Mouse (Mus musculus) adrenal gland, adult 8-10 months (tissue): ENCODE measurements at regions not wholly inside any gene's neighbourhood (a gene's known extent, or its start where the extent isn't known, plus 50 kb on each side); places are given as distances from the start of the nearest gene placed in this dataset.
"Not testable (repeated sequence)": the region's sequence is repeated elsewhere in the genome, so short reads cannot be mapped to it uniquely, and the experiment has no call there.

Experiments
- DNase-seq: peaks from one replicate; pipeline ENCODE4 v3.0.0; 2022

DNA sequence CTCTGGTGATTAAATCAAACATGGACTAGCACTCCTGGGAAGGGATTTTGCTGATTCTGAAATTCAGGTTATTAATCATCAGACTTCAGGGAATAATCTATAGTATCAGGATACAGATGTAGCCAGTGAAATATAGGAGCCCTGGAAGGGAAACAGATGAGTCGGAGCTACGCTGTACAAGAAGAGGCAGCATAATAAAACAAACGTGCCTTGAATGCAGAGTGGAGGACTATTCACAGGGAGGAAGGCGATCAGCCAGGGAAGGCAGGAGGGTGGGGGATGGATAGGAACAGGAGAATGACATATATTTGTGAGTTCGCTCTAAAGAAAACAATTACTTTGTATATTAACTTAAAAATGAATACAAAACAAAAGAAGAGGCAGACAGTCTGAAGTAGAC, 286.6 kb upstream of the Got2 start:
- no peak for DNase-seq

DNA sequence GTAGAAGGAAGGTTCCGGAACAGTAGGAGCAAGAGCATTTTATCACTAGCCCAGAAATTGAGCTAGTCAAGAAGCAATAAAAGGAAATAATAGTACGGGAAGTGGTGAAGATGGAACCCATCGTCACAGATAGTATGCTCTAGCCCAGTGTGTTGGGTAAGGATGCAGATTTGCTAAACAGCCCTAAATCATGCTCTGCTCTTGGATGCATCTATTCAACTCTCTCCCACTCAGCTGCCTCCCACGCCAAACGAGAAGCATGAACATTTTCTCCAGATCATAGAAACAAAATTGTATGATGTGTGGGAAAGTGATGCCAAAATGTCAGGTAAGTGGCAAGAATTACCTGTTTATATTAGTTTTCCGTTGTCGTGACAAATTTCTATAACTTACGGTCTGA, 276.6 kb upstream of the Got2 start:
- no peak for DNase-seq

DNA sequence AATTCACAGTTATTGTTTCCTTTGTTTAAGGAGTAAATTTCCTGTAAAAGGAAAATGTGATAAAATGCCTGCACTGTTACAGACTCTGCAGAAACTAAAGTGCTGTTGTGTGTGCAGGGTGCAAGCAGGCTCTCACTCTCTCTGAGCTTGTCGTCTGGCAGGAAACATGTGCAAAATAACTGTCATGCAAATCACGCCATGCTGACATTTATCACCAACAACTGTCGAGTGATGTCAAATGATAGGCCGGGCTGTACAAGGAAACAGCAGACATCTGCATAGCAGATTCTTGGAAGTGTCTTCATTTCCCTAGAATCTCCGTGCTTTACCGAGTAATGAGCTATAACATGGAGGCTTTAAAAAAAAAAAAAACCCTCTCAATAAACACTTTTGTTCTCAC, 271.6 kb upstream of the Got2 start:
- no peak for DNase-seq

DNA sequence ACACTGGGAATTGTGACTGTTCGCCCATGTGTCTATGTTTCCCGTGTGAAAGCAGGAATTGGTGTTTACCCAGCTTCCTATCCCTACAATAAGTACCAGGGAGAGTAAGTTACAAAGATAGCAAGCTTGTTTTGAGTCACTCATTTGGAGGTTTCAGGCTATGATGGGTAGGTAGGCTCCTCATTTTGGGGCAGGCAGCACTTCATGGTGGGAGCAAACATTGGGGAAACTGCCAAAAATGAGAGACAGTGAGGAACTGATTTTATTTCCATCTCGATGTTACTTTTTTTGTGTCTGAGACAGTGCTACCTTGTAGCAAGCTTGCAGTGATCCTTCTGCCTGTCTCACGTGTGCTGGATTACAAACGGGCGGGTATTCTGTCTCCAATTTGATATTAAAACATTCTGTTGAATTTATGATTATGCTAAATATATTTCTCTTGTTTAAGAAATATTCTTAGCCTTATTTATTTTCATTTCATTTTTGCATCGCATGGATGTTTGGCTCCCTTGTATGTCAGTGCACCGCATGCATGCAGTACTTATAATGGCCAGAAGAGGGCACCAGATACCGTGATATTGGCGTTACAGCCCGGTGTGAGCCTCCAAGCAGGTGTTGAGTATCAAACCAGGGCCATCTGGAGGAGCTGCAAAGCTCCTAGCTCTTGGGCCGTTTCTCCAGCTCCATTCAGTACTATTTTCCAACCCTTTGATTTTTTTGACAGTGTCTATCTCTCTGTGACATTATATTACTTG, 264.3 kb upstream of the Got2 start:
- peak; percentile 5 for DNase-seq

DNA sequence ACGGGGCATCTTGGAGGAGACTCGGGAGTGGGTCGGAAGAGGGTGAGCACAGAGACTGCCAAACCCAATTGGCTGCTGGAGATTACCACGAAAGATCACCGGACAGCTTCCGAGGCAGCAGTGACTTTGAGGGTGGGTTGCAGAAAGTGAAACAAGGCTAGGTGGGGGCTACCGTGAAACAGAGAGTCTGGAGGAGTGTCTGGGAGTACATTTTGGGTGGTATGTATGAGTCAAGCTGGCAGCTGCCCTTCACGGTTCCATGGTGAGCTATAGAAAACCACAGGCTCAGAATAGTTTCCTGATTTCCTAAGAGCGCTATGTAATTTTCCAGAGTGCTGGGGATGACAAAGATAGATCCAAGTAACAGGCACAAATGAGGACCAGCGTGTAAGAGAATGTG, 263.7 kb upstream of the Got2 start:
- DNase-seq = no peak

DNA sequence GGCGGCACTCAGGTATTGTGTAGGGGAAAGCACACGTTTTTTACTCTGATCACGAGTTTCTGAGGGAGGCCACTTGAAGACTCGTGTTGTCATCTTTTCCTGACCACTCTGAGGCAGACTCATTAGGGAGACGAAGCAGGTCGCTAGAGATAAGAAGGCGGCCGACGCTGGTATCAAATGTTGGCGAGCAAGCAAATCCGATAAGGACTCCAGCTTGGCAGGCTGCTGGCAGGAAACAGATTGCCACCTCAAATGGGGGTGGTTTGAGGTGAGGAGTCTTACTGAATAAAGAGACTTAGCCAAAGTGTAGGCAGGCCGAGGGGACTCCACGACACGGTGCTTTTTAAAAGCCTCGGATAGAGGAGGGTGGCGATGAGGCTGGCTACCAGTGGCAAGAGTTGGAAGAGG, 262.7 kb upstream of the Got2 start:
- no peak for DNase-seq

DNA sequence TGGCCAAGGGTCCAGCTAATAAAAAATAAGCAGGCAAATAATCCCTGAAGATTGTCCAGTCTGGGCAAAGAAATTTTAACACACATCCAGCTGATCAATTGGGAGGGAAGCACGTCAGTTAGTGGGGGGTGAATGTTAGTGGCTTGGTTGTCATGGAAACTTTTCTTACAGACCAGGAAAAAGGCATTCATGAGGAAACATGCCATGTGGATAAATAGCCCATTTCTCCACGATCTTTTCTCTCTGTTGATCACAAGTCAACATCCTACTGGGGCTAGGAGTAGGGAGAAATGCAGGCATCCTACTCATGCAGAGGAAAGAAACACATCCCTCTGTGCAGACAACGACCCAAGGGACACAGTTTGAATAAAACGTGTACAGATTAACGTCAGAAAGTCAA, 243.8 kb upstream of the Got2 start:
- DNase-seq = no peak

DNA sequence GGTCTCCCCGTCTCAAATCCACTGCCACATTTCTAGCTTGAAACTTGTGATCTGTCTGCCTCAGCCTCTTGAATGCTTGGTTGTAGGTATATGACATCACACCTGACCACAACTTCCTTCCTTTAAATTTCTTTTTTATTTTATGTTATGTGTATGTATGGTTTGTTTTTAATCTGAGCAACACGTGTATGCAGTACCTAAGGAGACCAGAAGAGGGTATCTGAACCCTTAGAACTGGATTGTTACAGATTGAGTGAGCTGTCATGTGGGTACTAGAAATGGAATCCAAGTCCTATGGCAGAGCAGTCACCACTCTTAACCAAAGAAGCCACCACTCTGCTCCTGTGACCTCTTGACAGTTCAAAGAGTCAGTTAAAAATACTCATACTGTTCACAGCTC, 240.0 kb upstream of the Got2 start:
- no peak for DNase-seq

DNA sequence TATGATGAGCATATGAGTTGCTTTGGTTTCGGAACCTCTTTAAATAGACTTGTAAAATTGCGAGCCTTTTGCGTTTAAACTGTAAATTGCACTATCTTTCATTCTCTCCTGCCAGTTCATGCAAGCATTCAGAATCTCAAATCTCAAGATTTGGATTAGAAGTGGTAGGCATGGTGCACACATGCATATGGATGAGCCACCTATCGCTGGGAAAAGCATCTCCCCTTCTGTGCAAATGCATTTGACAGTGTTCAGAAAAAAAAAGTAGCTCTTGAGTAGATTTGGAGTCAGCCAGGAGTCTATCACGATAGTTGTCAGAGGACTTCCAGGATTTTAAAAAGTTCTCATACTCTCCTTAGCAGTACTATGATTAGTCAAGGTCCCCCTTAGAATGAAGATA, 212.5 kb upstream of the Got2 start:
- no peak for DNase-seq

DNA sequence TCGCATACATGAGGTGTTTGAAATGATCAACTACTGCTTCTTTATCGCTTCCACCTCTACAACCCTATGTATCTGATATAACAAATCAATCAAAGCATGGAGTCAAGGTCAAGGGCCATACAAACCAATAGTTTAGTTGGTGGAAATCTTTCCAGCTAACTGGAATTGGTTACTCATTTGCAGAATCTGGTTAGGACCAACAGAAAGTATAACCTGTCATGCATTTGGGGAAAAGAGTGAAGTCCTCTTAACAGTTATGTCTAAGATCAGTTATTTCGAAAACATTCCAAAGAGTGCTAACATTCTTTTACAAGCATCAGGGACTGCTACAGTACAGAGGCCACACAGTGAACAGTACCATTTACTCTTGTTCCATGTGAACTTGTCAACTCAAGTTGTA, 204.6 kb upstream of the Got2 start:
- DNase-seq = no peak

DNA sequence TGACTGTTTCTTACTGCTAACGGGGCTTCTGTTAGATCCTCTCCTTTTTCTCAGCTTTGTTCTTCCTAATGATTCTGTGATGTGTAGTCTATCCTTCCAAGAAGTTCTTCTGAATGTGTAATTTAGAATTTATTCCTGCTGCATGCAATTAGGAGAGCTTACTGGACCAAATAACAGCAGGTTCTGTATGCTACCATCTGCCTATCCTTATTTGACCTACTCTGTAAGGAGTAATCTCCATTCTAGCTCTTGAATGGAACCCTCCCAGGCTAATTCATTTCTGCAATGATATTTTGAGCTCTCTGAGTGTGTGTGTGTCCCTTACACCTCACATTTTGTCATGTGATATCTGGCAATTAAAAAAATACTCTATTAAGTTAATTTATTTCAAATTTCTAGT, 201.9 kb upstream of the Got2 start:
- no peak for DNase-seq

DNA sequence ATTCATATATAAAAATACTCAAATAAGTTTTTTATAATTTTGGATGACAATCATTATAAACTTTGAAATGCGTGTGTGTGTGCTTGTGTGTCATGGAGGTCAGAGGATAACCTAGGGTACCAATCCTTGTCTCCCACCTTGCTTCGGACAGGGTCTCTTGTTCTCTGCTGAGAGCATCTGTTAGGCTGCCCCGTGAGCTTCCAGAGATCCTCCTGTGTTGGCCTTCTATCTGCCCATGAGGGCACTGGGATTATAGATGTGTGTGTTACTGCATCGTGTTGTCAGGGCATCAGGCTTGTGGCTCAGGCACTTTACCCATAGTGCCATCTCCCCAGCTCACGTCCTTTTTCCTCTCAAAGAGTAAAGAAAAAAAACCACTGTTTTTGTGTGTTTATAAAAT, 180.0 kb upstream of the Got2 start:
- no peak for DNase-seq

DNA sequence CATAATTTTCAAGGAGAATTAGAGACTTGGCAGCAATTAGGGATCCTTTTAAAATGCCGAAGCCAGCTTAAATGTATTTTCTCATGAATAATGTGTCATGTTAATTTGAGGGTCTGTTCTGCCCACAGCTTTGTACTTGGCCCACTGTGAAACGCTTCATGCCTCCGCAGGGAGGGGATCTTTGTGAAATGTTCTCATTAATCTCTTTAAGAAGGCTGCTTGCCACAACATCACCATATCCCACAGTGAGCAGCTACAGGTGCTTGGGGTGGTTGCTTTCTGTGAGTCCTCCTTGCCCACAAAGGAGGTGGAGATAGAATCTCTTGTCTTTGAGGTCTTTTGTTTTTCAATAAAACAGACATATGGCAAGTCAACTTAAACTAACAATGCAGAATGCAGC, 159.3 kb upstream of the Got2 start:
- no peak for DNase-seq

DNA sequence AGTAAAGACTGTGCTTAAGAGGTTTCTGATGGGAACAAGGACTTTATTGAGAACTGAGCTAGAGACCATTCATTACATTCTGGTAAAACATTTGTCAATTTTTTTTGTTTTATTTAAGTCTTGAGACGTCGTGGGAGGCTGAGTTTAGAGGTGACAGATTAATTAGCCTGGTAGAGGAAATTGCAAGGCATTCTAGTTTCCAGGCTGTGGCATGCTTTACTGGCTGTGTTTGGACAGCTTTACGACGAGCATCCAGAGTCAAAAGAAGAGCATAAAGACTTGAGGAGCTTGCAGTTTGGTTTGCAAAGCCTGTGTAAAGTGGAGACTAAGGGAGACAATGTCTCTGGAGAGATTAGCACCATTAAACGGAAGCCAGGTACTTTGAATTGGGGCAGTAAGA, 154.0 kb upstream of the Got2 start:
- no peak for DNase-seq

DNA sequence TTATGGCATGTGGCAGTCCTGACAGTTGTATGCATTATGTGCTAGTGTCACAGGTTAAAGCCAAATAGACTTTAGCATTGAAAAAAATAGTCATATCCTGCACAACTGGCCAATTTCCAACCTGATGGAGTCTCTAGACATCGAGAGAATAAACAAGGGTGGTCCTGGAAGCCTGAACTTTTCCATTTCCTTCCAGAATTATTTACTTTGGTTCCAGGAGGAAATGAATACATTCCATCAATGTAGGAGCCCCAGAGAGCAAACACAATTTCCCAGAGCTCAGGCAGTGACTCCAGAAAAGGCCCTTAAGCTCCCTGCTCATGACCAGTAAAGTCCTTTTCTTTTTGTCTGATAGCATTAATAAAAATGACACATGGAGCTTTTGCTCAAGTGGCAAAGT, 151.9 kb upstream of the Got2 start:
- no peak for DNase-seq

DNA sequence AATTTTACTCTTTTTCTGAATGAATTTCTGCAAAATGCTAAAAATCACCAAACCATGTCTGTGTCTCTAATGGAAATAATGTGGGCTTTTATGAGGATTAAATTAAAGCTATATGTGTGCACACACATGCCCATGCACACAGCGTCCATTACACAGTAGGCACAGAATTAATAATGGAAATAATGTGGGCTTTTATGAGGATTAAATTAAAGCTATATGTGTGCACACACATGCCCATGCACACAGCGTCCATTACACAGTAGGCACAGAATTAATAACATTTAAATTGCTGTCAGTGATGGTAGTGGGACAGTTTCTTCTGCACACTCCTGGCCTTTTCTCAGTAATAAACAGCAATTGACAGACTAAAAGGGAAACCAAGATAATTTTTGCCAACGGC, 130.4 kb upstream of the Got2 start:
- not testable (repeated sequence) for DNase-seq

DNA sequence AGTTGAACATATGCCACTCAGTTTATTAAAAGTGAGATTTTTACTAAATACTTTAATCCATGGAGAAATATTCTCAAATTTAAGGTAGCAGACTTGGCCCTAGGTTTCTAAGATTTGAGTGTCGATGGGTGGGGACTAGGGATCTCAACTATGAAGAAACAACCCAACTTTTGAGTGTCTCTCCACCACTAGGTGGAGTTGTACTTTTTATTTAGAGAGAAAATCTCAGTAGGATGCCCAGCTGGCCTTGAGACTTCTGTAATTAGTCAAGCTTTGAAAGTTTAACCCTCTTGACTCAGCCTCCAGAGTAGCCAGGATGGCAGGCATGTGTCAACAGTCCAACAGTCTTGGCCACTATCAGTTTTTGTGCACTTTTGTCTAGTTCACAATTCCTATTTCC, 123.7 kb upstream of the Got2 start:
- no peak for DNase-seq

DNA sequence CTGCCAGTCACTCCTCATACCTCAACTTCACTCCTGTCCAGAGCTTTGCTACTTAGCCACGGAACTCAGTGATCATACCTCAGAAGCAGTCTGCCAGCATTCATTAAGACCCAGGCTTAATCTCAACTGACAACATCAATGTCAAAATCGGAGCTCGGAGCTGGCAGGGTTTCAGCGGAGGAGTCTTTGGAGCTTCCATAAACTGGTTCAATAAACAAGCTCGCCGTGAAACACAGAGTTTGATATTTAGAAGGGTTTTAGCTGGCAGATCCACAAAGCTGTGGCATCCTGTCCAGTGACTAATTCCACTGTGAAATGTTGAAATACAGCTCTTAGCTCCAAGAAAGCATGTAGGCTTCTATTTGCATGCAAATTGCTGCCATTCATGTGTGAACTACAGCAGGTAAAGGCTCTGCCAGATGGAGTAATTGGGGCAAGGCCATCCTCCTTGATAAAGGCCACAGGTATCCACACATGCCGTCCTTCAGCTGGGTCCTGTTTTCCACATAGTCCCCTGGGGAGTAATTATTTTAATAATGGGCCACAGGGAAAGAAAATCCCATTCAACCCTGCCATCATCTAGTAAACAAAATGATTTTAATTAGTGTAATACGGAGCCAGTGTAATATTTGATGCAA, 103.6 kb upstream of the Got2 start:
- no peak for DNase-seq

DNA sequence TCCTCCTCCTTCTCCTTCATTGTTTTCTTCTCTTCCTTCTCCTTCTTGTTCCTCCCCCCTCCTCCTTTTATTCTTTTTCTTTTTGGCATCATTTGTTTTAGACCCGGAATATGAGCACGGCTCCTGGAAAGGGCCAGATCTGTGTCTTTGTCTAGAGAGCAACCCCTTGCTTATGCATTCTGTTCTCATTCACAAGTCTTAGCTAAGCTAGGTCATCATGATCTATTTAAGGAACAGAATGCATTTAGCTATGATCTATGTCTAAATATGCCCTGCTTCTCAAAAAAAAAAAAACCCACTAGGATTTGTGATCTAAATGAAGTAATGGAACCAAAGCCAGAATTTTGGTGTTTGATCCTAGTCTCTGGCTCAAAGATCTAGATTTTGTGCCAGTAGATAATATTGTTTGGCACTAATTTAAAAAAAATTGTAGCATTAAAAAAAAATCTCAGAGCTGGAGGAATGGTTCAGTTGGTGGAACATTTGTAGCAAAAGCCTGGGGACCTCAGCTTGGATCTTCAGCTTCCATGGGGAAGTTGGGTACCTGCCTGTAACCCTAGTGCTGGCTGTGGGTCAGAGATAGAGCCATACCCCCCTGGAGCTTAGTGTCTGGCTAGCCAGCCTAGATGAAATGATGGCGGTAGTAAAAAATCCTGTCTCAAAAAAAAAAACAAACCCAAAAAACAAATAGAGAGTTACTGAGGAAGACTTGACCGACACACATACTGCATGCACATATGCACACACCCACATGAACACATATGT, 100.5 kb upstream of the Got2 start:
- DNase-seq = no peak

DNA sequence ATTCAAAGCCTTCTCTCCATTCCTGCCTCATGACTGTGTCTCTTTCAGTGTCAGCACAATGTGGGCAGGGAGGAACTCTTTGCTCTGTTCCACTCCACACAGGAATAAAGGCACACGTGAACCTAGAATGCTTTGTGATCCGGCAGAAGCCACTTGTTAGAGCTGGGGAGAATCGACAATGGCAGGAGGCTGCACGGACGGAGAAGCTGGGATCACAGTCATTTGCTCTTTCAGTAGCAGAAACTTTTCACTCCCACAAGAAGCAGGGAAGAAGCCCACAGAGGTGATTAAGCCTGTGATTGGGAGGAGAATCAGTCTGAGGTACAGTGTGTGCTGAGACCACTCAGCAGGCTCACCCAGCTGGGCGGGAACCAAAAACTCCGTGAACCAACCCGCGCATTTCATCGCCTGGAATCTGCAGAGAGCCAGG, 98.7 kb upstream of the Got2 start:
- DNase-seq = no peak

DNA sequence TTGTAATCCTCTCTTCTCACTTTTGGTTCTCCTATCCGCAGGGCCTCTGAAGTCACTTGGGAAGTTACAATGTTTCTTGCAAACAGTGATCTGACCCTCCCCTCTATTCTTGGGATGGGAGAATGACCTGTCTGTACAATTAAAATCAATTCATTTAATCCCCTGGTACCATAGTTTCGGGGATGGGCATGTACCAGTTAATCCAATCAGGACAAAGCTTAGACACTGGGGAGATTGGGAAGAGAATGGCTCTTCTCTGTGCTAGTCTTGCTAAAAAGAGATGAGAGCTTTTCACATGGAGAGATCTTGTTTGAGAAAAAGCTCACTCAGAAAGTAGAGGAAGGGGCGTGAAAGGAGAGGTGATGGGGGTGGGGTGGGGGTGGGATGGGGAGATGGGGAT, 98.1 kb upstream of the Got2 start:
- DNase-seq = no peak

DNA sequence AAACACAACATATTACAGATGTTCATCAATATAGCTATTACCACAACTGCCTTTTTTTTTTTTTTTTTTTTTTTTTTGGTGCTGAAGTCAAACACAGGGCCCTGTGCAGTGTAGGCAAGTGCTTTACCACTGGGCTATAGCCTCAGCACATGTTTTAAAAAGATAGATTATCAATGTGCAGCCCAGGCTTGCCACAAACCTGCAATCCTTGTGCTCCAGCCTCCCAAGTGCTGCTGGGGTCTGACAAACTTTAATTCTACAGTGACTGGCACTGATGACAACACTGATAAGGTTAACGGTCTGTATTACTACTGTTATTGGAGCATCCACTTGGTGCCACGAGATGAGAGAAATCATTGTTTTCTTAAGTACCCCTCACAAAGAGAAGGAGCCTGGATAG, 95.3 kb upstream of the Got2 start:
- DNase-seq = no peak

DNA sequence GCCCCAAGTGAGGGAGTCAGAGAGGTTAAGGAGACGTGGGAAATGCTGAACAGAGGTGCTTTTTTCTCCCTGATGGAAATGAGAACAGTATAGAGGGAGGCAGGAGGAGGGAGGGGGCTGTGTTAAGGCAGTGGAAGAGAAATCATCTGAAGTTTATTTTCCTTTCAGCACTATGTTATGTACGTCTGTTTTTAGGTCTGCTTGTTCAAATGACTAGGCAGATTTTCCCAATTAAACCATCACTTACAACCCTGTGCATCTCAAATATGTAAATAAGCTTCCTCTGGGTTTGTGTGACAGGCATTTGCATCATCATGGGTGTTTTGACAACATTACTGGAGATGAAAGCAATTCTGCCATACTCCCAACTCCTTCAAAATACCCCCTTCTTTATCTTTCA, 92.1 kb upstream of the Got2 start:
- no peak for DNase-seq

DNA sequence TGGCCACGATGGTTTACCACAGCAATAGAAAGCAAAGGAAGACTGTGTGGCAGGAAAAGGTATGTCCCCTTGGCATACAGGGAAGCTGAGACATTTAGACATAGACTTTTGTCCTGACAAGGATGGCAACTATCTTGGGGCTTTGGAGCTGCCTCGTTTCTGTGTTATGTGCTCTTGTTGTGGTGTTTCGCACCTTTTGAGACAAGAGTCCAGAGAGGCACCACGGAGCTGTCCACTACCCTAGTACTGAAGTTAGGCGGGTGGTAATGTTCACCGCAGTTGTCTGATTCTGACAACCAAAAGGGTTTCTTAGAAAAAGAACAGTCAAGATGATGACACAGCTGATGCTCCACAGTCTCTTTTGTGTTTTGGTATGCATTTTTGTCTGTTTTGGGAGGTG, 90.9 kb upstream of the Got2 start:
- DNase-seq = no peak
